Mouse (Mus musculus) limb, embryonic 14.5 days (tissue): Measurements from ENCODE around the gene Mast4. TPM values are rescaled to one million over a fixed set of nuclear protein-coding genes. Genes with fewer than 3 reads are reported as not detected.

ENCODE experiments used
- ATAC-seq: fragments of 200-750 bp; cut with Nextera tagmentation; 2 replicates; pipeline ENCODE4 v1.8.0; 2017; ENCODE audit warnings: low read depth, moderate number of reproducible peaks, moderate TSS enrichment; ENCODE audit not compliant: low FRiP score
- DNase-seq: peaks from one replicate; pipeline ENCODE4 v3.0.0-alpha.2; 2015; ENCODE audit warnings: low spot score
- H3K27ac ChIP-seq: fragments of 300-500 bp; sonication (generic); replicated peaks from 2 replicates; pipeline ENCODE4 v1.5.1; 2014; ENCODE audit warnings: low read depth, mild to moderate bottlenecking, low read length, moderate library complexity, mixed read lengths
- H3K27me3 ChIP-seq: fragments of 300-500 bp; sonication (generic); 2 replicates; pipeline ENCODE4 v1.6.1; 2014; ENCODE audit warnings: low read length, mixed read lengths; ENCODE audit not compliant: control insufficient read depth, insufficient read depth
- H3K36me3 ChIP-seq: fragments of 300-500 bp; sonication (generic); 2 replicates; pipeline ENCODE4 v1.6.1; 2014; ENCODE audit warnings: mild to moderate bottlenecking, low read length, moderate library complexity, mixed read lengths; ENCODE audit not compliant: control insufficient read depth, insufficient read depth
- H3K4me1 ChIP-seq: fragments of 300-500 bp; sonication (generic); 2 replicates; pipeline ENCODE4 v1.6.1; 2014; ENCODE audit warnings: antibody characterized with exemption, low read length, mixed read lengths; ENCODE audit not compliant: control insufficient read depth, insufficient read depth
- H3K4me2 ChIP-seq: fragments of 300-500 bp; sonication (generic); replicated peaks from 2 replicates; pipeline ENCODE4 v1.6.1; 2014; ENCODE audit warnings: low read depth, mild to moderate bottlenecking, low read length, moderate library complexity; ENCODE audit not compliant: severe bottlenecking
- H3K4me3 ChIP-seq: fragments of 300-500 bp; sonication (generic); replicated peaks from 2 replicates; pipeline ENCODE4 v1.5.1; 2014; ENCODE audit warnings: low read length
- H3K9ac ChIP-seq: fragments of 300-500 bp; sonication (generic); 2 replicates; pipeline ENCODE4 v1.6.1; 2014; ENCODE audit warnings: mild to moderate bottlenecking, low read depth, low read length, moderate library complexity; ENCODE audit not compliant: severe bottlenecking
- H3K9me3 ChIP-seq: fragments of 300-500 bp; sonication (generic); 2 replicates; pipeline ENCODE4 v1.6.1; 2016; ENCODE audit warnings: low read length; ENCODE audit not compliant: control insufficient read depth
- POLR2A ChIP-seq: fragments of 200-500 bp; IDR thresholded peaks from 2 replicates; pipeline ENCODE4 v1.8.0; 2012; ENCODE audit warnings: inconsistent platforms, mild to moderate bottlenecking, moderate library complexity, borderline replicate concordance; ENCODE audit not compliant: insufficient read depth, insufficient read length; ENCODE audit errors: extremely low read depth
- WGBS: fragments of 180-500 bp; shearing (Covaris S2); extraction: QIAGEN DNeasy Blood & Tissue Kit; methylation state at CpG from one replicate; pipeline ENCODE4 v1.1.7; 2014; 5-methylcytosine and 5-hydroxymethylcytosine counted together
- polyA plus RNA-seq, 2 experiments: library from polyadenylated mRNA; depleted of rRNA in 1 of 2; stranded (reverse) in 1 of 2; unstranded in 1 of 2; fragments of >200 nt; fragmentation: Nextera tagmentation in 1 of 2; extraction: Ambion mirVana in 1 of 2; gene quantifications; 2 replicates each; pipeline versions ENCODE4 v1.2.1 to v1.2.3; 2012 to 2014

Gene Mast4
- polyA plus RNA-seq, 2 experiments: 12.5 to 25.2 TPM

DNA sequence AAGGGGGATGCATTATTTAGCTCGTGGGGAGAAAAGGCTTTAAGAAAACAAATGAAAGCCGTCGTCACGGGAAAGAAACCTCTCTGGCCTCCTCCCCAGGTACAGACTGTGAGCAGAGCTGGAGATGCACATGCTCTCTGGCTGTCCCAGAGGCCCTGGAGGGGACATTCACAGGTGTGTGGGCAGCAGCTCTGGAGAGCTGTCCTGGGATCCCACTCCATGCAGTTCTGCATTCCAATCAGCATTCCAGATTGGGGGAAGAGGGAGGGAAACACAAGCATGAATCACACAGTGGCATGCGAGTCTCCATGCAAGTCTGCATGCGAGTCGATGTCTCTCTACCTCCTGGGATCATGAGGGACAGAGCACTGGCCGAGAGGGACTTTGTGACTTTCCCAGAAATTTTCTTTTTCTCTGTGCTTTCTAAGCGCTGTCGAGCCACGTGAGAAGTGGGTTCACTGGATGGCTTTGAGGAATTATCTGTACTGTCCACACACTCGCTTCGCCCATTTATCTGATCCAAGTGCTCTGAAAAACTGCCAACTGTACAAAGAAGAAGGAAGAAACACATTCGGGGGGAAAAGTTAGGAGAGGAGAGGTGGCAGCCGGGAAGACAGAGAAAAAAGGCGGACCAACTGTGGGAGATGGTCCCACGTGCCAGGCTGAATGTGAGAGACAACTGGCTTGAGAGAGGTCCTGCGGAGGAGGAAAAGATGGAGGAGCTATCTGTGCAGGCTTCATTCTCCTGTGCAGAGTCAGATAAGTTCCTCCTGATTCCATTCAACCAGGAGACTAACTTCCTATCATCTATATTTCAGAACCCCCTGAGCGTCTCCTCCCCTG is 580.4 kb downstream of the Mast4 start:
- TF ChIP-seq POLR2A: no peak

GRCm38 (mm10) chr13:102749891-102750290 is 584.4 kb downstream of the Mast4 start:
- Histone ChIP-seq H3K4me2 (no peak overlapping the region), H3K27ac (no peak overlapping the region), H3K27me3 (no peaks in the 10 kb centered on the region), H3K9ac (no peak overlapping the region), H3K4me3 (no peak overlapping the region), H3K4me1 (no peaks in the 10 kb centered on the region), H3K36me3 (peaks cover 37% of the 10 kb centered on the region), H3K9me3 (no peaks in the 10 kb centered on the region)
- WGBS: 88% methylated on average over 10 of the region's 10 CpGs
- ATAC-seq (no peak), DNase-seq (no peak)
- TF ChIP-seq POLR2A: no peak

More for the DNA sequence above, 580.4 kb downstream of the Mast4 start:
- peaks cover 57% of the 10 kb centered on the region for H3K36me3 ChIP-seq
- no peaks in the 10 kb centered on the region for H3K27me3 ChIP-seq
- H3K4me2 ChIP-seq: no peak overlapping the region
- ATAC-seq (no peak), DNase-seq (no peak)
- H3K9me3 ChIP-seq: no peaks in the 10 kb centered on the region
- H3K4me3 ChIP-seq: no peak overlapping the region
- WGBS: 85% methylated on average over 19 of the region's 19 CpGs
- no peaks in the 10 kb centered on the region for H3K4me1 ChIP-seq
- H3K27ac ChIP-seq: no peak overlapping the region
- H3K9ac ChIP-seq: no peak overlapping the region

DNA sequence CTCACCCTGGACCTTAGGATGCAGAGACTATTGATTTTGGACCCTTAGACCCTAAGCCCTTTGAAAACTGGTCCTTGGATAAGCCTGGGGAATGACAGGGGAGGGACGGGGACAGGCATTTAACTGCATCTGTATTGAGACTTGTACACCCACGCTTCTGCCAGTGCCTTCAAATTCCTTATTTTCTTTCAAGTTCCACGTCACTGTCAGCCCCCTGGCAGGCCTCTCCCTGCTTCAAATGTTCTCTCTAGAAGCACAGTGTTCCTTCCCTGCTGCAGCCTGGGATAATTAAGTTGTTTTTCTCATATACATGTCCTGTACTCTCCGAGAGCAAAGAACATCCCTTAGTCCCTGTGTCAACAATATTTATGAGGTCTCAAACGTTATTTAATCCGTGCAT is 585.1 kb downstream of the Mast4 start:
- Histone ChIP-seq H3K9me3 (no peaks in the 10 kb centered on the region), H3K36me3 (peaks cover 36% of the 10 kb centered on the region), H3K27me3 (no peaks in the 10 kb centered on the region), H3K9ac (no peak overlapping the region), H3K27ac (no peak overlapping the region), H3K4me1 (no peaks in the 10 kb centered on the region), H3K4me2 (no peak overlapping the region), H3K4me3 (no peak overlapping the region)
- DNase-seq (no peak), ATAC-seq (no peak)
- 58% methylated on average over 6 of the region's 6 CpGs for WGBS
- TF ChIP-seq POLR2A: no peak

- no peak overlapping the region for H3K4me3 ChIP-seq
- no peak overlapping the region for H3K4me2 ChIP-seq
- H3K4me1 ChIP-seq: no peaks in the 10 kb centered on the region
- no peaks in the 10 kb centered on the region for H3K9me3 ChIP-seq
- H3K27ac ChIP-seq: no peak overlapping the region
- ATAC-seq: no peak
- H3K36me3 ChIP-seq: peaks cover 30% of the 10 kb centered on the region
- TF ChIP-seq POLR2A: no peak
- 88% methylated on average over 17 of the region's 17 CpGs for WGBS
- H3K9ac ChIP-seq: no peak overlapping the region
- no peak for DNase-seq
- no peaks in the 10 kb centered on the region for H3K27me3 ChIP-seq
Measured at GRCm38 (mm10) chr13:102746803-102747561, 587.3 kb downstream of the Mast4 start.

DNA sequence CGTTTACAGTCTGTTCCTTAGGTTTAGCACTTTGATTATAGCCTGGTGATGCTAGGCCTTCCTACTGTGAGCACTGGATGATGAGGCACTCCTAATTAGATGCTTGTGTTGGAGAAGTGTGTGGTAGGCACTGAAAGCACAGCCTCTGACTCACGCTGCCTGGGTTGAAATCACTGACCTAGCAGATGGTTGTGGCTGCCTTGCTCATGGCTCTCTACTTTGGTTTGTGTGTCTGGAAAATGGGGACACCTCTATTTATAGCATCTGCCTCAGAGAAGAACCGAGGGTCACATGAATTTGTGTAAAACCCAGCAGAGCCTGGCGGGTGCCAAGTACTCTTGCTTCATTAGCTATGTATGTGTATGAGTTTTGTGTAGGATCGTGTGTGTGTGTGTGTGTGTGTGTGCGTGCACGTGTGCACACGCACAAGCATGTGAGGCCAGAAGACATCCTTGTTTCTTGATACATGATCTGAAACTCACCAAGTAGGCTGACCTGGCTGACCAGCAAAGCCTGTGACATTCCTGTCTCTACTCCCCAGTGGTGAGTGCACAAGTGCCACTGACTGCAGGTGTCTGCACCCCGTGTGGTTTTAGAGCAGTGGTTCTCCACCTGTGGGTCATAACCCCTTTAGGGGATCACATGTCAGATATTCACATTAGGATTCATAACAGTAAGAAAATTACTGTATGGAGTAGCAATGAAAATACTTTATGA is 588.5 kb downstream of the Mast4 start:
- no peak overlapping the region for H3K9ac ChIP-seq
- H3K4me1 ChIP-seq: no peaks in the 10 kb centered on the region
- no peaks in the 10 kb centered on the region for H3K9me3 ChIP-seq
- peaks cover 29% of the 10 kb centered on the region for H3K36me3 ChIP-seq
- DNase-seq (no peak), ATAC-seq (no peak)
- TF ChIP-seq POLR2A: no peak
- no peak overlapping the region for H3K4me3 ChIP-seq
- H3K27me3 ChIP-seq: no peaks in the 10 kb centered on the region
- WGBS: 87% methylated on average over 9 of the region's 9 CpGs
- no peak overlapping the region for H3K27ac ChIP-seq
- H3K4me2 ChIP-seq: no peak overlapping the region
